8 mouse cellular contexts compared by ENCODE assay signal in the genomic region with DNA sequence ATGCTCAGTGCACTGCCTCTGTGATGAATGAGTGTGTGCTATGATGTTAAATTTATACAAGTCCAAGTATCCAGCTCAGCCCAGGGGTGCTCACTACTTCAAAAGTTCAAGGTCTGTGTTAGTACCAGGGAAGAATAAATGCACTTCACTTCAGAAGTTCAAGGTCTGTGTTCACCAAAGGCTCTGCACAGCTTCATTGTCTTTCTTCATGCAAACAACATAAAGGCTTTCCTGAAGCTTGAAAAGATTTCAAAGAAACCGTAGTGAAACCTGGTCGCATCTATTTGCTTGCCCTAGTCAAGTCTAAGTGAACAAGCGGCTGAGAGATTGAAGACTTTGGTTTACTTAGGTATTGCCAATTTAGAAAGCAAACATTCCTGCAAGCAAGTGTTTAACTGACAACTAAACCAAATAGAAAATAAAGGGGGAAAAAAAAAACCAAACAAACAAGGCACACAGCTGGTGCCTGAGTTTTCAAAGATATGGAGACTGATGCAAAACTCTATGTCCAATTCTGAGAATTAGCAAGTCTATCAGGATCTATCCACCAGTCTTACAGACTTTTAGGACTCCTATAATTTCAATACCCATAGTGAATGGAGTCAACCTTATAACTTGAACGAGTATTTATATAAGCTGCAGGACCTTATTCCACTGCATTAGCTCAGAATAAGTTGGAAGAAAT. TPM values are rescaled to one million over a fixed set of nuclear protein-coding genes. Genes with fewer than 3 reads are reported as not detected.
DNase-seq lines count a peak whose midpoint lies in the region; ATAC-seq and TF ChIP-seq lines count a peak whose summit lies in the region.

No protein-coding gene starts in this region.

- H3K9me3 ChIP-seq in liver, embryonic 11.5 days (ENCODE audit: control insufficient read depth, low read length): no peaks in the 10 kb centered on the region

- no peak for ATAC-seq in liver, embryonic 11.5 days (replicated peaks; ENCODE audit: low FRiP score)

- peak overlapping the region; percentile 97 for H3K9ac ChIP-seq in liver, embryonic 11.5 days (ENCODE audit: low read depth, low read length)

- H3K27me3 ChIP-seq in thymus, adult 2 months (ENCODE audit: control insufficient read depth, insufficient read depth, low read length): no peaks in the 10 kb centered on the region
- H3K27me3 ChIP-seq in liver, embryonic 11.5 days (replicated peaks; ENCODE audit: control insufficient read depth, insufficient read depth, low read length): no peaks in the 10 kb centered on the region

- peak overlapping the region; percentile 72 for H3K4me2 ChIP-seq in liver, embryonic 11.5 days

- TF ChIP-seq POLR2A in thymus, adult 2 months (IDR thresholded peaks at IDR 0.05; ENCODE audit: control insufficient read depth, extremely low read depth, insufficient read depth, low read length, poor library complexity): no peak

- DNase-seq in adrenal gland, adult (ENCODE audit: inconsistent age in 2 of 2, low spot score in 1 of 2): peak; percentile 28 to 70
- DNase-seq in adrenal gland, postnatal 14 days: no peak
- DNase-seq in thymus, adult 2 months: no peak
- DNase-seq in thymus, postnatal 10 days (ENCODE audit: low spot score in 2 of 2): no peak
- DNase-seq in liver, embryonic 11.5 days (ENCODE audit: low spot score): no peak
- DNase-seq in thymus, postnatal 25 days: peak; percentile 39
- DNase-seq in frontal cortex, postnatal 25 days (ENCODE audit: low spot score in 2 of 2): no peak
- no peak for DNase-seq in left cerebral cortex, adult 18-20 months (ENCODE audit: low spot score in 2 of 2)

- no peak for TF ChIP-seq CTCF in thymus, adult 2 months (IDR thresholded peaks at IDR 0.05; ENCODE audit: borderline replicate concordance, control insufficient read depth, extremely low read depth, insufficient read depth, low read length, poor library complexity)

- H3K36me3 ChIP-seq in thymus, adult 2 months (ENCODE audit: control insufficient read depth, insufficient read depth, low read length): no peaks in the 10 kb centered on the region
- H3K36me3 ChIP-seq in liver, embryonic 11.5 days (ENCODE audit: control insufficient read depth, insufficient read depth, low read length): no peaks in the 10 kb centered on the region

- H3K4me1 ChIP-seq in thymus, adult 2 months (replicated peaks; ENCODE audit: control insufficient read depth, insufficient read depth, low read length): peaks cover 17% of the 10 kb centered on the region
- peaks cover 36% of the 10 kb centered on the region for H3K4me1 ChIP-seq in liver, embryonic 11.5 days (replicated peaks; ENCODE audit: control insufficient read depth, insufficient read depth, low read length)

- WGBS in thymus, adult 2 months: 6% methylated on average over 4 of the region's 4 CpGs
- WGBS in liver, embryonic 11.5 days: 72% methylated on average over 4 of the region's 4 CpGs

- H3K4me3 ChIP-seq in thymus, adult 2 months (ENCODE audit: control insufficient read depth, insufficient read depth, low read length): peak overlapping the region; percentile 57
- H3K4me3 ChIP-seq in liver, embryonic 11.5 days (ENCODE audit: low read depth, low read length): peak overlapping the region; percentile 96

- H3K27ac ChIP-seq in thymus, adult 2 months (ENCODE audit: control insufficient read depth, insufficient read depth, low read length): peak overlapping the region; percentile 99
- H3K27ac ChIP-seq in liver, embryonic 11.5 days (ENCODE audit: low read depth, low read length): peak overlapping the region; percentile 69; the same call in 1 of the 2 replicates

RNA-seq across cellular contexts. Expression of a gene that starts 1.4 kb away (rescaled TPM):
- 44.4 and 49.1 TPM in 2 replicates for total RNA-seq in adrenal gland, postnatal 14 days (2021)
- polyA plus RNA-seq in thymus, adult 2 months (2012; rRNA removed): 204 and 242 TPM in 2 replicates
- polyA plus RNA-seq in liver, embryonic 11.5 days (2014; fragmentation: Nextera tagmentation; extraction: Ambion mirVana): 49.7 and 51.0 TPM in 2 replicates
- total RNA-seq in left cerebral cortex, adult 18-20 months (2021): 10 to 100 TPM; 46.9 to 50.3 TPM

Comparison
In these comparisons a context has a peak if more than half of its experiments do, and no peak if none do; other contexts are left out.
1. DNase-seq: peak in adrenal gland, adult (2 of 2) and thymus, postnatal 25 days (single experiment); none in adrenal gland, postnatal 14 days (single experiment), thymus, adult 2 months (single experiment), thymus, postnatal 10 days (0 of 2), liver, embryonic 11.5 days (single experiment), frontal cortex, postnatal 25 days (0 of 2) and left cerebral cortex, adult 18-20 months (0 of 2).